9 mouse cellular contexts compared by ENCODE assay signal in the genomic region with DNA sequence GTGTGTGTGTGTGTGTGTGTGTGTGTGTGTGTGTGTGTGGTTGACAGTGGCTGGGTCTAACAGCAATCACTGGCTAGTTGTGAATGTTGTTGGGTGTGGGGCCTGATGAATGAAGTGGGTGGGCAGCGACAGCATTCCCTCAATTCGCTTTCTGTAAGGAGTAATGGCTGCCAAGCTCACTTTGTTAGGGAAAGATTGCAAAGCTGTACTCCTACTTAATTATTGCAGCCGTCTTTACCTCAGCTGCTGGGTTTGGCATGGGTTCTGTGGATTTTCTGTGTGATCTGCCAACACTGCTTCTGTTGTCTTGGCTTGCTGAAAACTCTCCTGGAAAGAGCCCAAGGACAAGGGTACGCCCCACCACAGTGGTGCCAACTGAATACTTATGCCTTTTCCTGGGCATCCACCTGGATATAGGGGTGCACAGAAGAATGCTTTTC.
DNase-seq lines count a peak whose midpoint lies in the region; ATAC-seq and TF ChIP-seq lines count a peak whose summit lies in the region.
"Had no signal": no experiment of that assay in that cellular context is flagged by ENCODE, and none has a peak within 500 bp of the region (broad histone marks: within the 10 kb centered on the region; RNA-seq: fewer than 3 reads in every experiment).

No protein-coding gene starts in this region.

- no peak overlapping the region for H3K9ac ChIP-seq in forebrain, embryonic 13.5 days
- H3K9ac ChIP-seq in forebrain, embryonic 11.5 days (ENCODE audit: low read length) = no peak overlapping the region
- H3K9ac ChIP-seq: limb, embryonic 15.5 days had no signal

- no peak overlapping the region for H3K27ac ChIP-seq in forebrain, embryonic 13.5 days
- H3K27ac ChIP-seq in forebrain, embryonic 11.5 days (ENCODE audit: low read depth, low read length) = no peak overlapping the region
- no peak overlapping the region for H3K27ac ChIP-seq in layer of hippocampus, adult 2 months
- H3K27ac ChIP-seq: limb, embryonic 15.5 days had no signal

- no peaks in the 10 kb centered on the region for H3K27me3 ChIP-seq in forebrain, embryonic 13.5 days
- H3K27me3 ChIP-seq in forebrain, embryonic 11.5 days (ENCODE audit: control insufficient read depth, insufficient read depth, low read length) = no peaks in the 10 kb centered on the region
- H3K27me3 ChIP-seq: limb, embryonic 15.5 days had no signal

- no peak for DNase-seq in forebrain, embryonic 11.5 days (ENCODE audit: low spot score)
- DNase-seq in cerebellum, adult 9-10 months = peak; percentile 21
- peak; percentile 68 to 78 for DNase-seq in layer of hippocampus, adult 2 months (ENCODE audit: low spot score in 2 of 2)
- no peak for DNase-seq in gastrocnemius, postnatal 10 days
- no peak for DNase-seq in gastrocnemius, adult 8-10 months (ENCODE audit: low spot score in 2 of 2)

- H3K4me3 ChIP-seq in forebrain, embryonic 13.5 days = no peak overlapping the region
- no peak overlapping the region for H3K4me3 ChIP-seq in forebrain, embryonic 11.5 days (ENCODE audit: low read depth, low read length)
- H3K4me3 ChIP-seq in layer of hippocampus, adult 2 months = no peak overlapping the region
- H3K4me3 ChIP-seq: limb, embryonic 15.5 days had no signal

- peak; percentile 96 for ATAC-seq in forebrain, embryonic 13.5 days
- no peak for ATAC-seq in forebrain, embryonic 11.5 days (replicated peaks; ENCODE audit: low FRiP score)
- 0 out of 2 replicates have a peak, but pooled peaks have one; percentile 9 for ATAC-seq in monocyte, adult 5-6 weeks (replicated peaks; ENCODE audit: insufficient number of reproducible peaks, low FRiP score, low TSS enrichment, poor library complexity, severe bottlenecking)
- no peak for ATAC-seq in activated CD4-positive, CD25-positive, alpha-beta regulatory T cell, adult 4 months

- H3K36me3 ChIP-seq in forebrain, embryonic 13.5 days (ENCODE audit: poor library complexity, severe bottlenecking) = no peaks in the 10 kb centered on the region
- no peaks in the 10 kb centered on the region for H3K36me3 ChIP-seq in forebrain, embryonic 11.5 days (ENCODE audit: control insufficient read depth, insufficient read depth, low read length)
- H3K36me3 ChIP-seq: limb, embryonic 15.5 days had no signal

- H3K9me3 ChIP-seq in forebrain, embryonic 13.5 days (replicated peaks) = no peaks in the 10 kb centered on the region
- no peaks in the 10 kb centered on the region for H3K9me3 ChIP-seq in forebrain, embryonic 11.5 days (ENCODE audit: control insufficient read depth, low read length)
- H3K9me3 ChIP-seq: limb, embryonic 15.5 days had no signal

- H3K4me2 ChIP-seq in forebrain, embryonic 13.5 days = no peak overlapping the region
- H3K4me2 ChIP-seq in forebrain, embryonic 11.5 days (ENCODE audit: low read depth, low read length, severe bottlenecking) = no peak overlapping the region
- H3K4me2 ChIP-seq: limb, embryonic 15.5 days had no signal

- 51% methylated on average over 4 of the region's 4 CpGs for whole genome bisulfite sequencing in forebrain, embryonic 13.5 days
- WGBS in forebrain, embryonic 11.5 days = 85% methylated on average over 4 of the region's 4 CpGs

- H3K4me1 ChIP-seq in forebrain, embryonic 13.5 days = peaks cover 8% of the 10 kb centered on the region; the same call in 1 of the 2 replicates
- H3K4me1 ChIP-seq in forebrain, embryonic 11.5 days (replicated peaks; ENCODE audit: control insufficient read depth, insufficient read depth, low read length) = no peaks in the 10 kb centered on the region
- H3K4me1 ChIP-seq: limb, embryonic 15.5 days had no signal

- no peak for TF ChIP-seq CTCF in layer of hippocampus, adult 2 months (conservative IDR thresholded peaks at IDR 0.05)

Comparison
In these comparisons a context has a peak if more than half of its experiments do, and no peak if none do; other contexts are left out.
1. ATAC-seq: peak in forebrain, embryonic 13.5 days (single experiment) and monocyte, adult 5-6 weeks (single experiment); none in forebrain, embryonic 11.5 days (single experiment) and activated CD4-positive, CD25-positive, alpha-beta regulatory T cell, adult 4 months (single experiment).
2. DNase-seq: peak in cerebellum, adult 9-10 months (single experiment) and layer of hippocampus, adult 2 months (2 of 2); none in forebrain, embryonic 11.5 days (single experiment), gastrocnemius, postnatal 10 days (single experiment) and gastrocnemius, adult 8-10 months (0 of 2).